Mouse (Mus musculus) spleen, adult 2 months (tissue): Measurements from ENCODE around the gene Tspan6.

ENCODE experiments used
- CTCF ChIP-seq: fragments of 200-500 bp; IDR thresholded peaks from 2 replicates; pipeline ENCODE4 v1.5.1; 2011; ENCODE audit warnings: mild to moderate bottlenecking, inconsistent platforms; ENCODE audit not compliant: insufficient read depth, insufficient read length, insufficient replicate concordance; ENCODE audit errors: extremely low read depth
- POLR2A ChIP-seq: fragments of 200-500 bp; IDR thresholded peaks from 2 replicates; pipeline ENCODE4 v1.6.1; 2011; ENCODE audit warnings: low read depth, low read length, inconsistent platforms

- TF ChIP-seq CTCF (no peak), POLR2A (no peak)
These were observed 13.3 kb upstream of the Tspan6 start for GRCm38 (mm10) chrX:133911397-133912103.
